Mouse (Mus musculus) heart, adult 11 months (tissue): Measurements from ENCODE around the gene Sry.

Experiments used
- DNase-seq: peaks from one replicate; pipeline ENCODE4 v3.0.0; 2022

Gene Sry

DNA sequence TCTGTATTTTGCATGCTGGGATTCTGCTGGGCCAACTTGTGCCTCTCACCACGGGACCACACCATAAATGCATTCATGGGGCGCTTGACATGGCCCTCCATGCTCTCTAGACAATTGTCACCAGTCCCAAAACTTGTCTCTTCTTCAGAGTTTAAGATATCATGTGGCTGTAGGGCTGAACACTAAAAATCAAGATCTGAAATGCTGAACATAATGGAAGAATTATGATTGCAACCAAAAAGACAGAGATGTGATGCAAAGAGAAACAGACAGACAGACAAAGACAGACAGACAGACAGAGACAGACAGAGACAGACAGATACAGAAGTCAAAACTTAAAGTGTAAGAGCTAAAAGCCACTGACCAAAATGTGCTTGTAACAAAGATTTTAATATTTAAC lies at the start of gene Sry:
Gene Sry (minus strand): TSS at position 101 of the 400 bp plus-strand sequence.
- peak; percentile 18 for DNase-seq
